In genomic region chr6:47559287-47559686, GRCm38 (mm10) we compare ENCODE assay signal across 7 mouse cellular contexts.
"Had no signal": no experiment of that assay in that cellular context is flagged by ENCODE, and none has a peak within 500 bp of the region (broad histone marks: within the 10 kb centered on the region; RNA-seq: fewer than 3 reads in every experiment).

No protein-coding gene starts in this region.

- H3K4me1 ChIP-seq: limb, embryonic 13.5 days; midbrain, embryonic 13.5 days had no signal

- H3K27ac ChIP-seq: limb, embryonic 13.5 days; liver, embryonic 14.5 days; midbrain, embryonic 13.5 days had no signal

- ATAC-seq: midbrain, embryonic 13.5 days had no signal

- H3K4me3 ChIP-seq: limb, embryonic 13.5 days; midbrain, embryonic 13.5 days had no signal

- H3K9me3 ChIP-seq: limb, embryonic 13.5 days; midbrain, embryonic 13.5 days had no signal

- H3K9ac ChIP-seq: limb, embryonic 13.5 days; liver, embryonic 14.5 days; midbrain, embryonic 13.5 days had no signal

- DNase-seq: left cerebral cortex, postnatal 4 days; lung, adult 18-20 months; right cerebral cortex, postnatal 14 days; thymus, postnatal 36 days had no signal

- H3K27me3 ChIP-seq: limb, embryonic 13.5 days; midbrain, embryonic 13.5 days had no signal

- H3K4me2 ChIP-seq: limb, embryonic 13.5 days; midbrain, embryonic 13.5 days had no signal
